Mouse (Mus musculus) small intestine, adult 2 months (tissue): ENCODE data around the gene Cd320.
"Not testable (repeated sequence)": the region's sequence is repeated elsewhere in the genome, so short reads cannot be mapped to it uniquely, and the experiment has no call there.

Source experiments
- CTCF ChIP-seq: fragments of 200-500 bp; IDR thresholded peaks from 2 replicates; pipeline ENCODE4 v1.5.1; 2012; ENCODE audit warnings: low read depth, mild to moderate bottlenecking, control low read depth, inconsistent platforms, low read length, moderate library complexity, mixed read lengths; ENCODE audit not compliant: insufficient replicate concordance, insufficient read length; ENCODE audit errors: extremely low read depth
- POLR2A ChIP-seq: fragments of 200-500 bp; IDR thresholded peaks from 2 replicates; pipeline ENCODE4 v1.6.1; 2012; ENCODE audit warnings: low read depth, mild to moderate bottlenecking, control low read depth, inconsistent platforms, low read length, moderate library complexity

GRCm38 (mm10) chr17:33889941-33890532 lies 47.1 kb downstream of the Cd320 start:
- TF ChIP-seq CTCF, POLR2A: not testable (repeated sequence)
